Mouse (Mus musculus) midbrain, embryonic 12.5 days (tissue): ENCODE measurements around the gene Creb5. TPM values are rescaled to one million over a fixed set of nuclear protein-coding genes. Genes with fewer than 3 reads are reported as not detected.

Experiments used
- ATAC-seq: fragments of 200-750 bp; cut with Nextera tagmentation; 2 replicates; pipeline ENCODE4 v1.8.0; 2017; ENCODE audit warnings: low read depth, moderate TSS enrichment, moderate library complexity; ENCODE audit not compliant: low FRiP score
- H3K27ac ChIP-seq: fragments of 300-500 bp; sonication (generic); replicated peaks from 2 replicates; pipeline ENCODE4 v1.5.1; 2016; ENCODE audit warnings: mild to moderate bottlenecking
- H3K27me3 ChIP-seq: fragments of 300-500 bp; sonication (generic); 2 replicates; pipeline ENCODE4 v1.6.1; 2016; ENCODE audit warnings: mild to moderate bottlenecking
- H3K36me3 ChIP-seq: fragments of 300-500 bp; sonication (generic); 2 replicates; pipeline ENCODE4 v1.6.1; 2016
- H3K4me1 ChIP-seq: fragments of 300-500 bp; sonication (generic); 2 replicates; pipeline ENCODE4 v1.6.1; 2016
- H3K4me2 ChIP-seq: fragments of 300-500 bp; sonication (generic); replicated peaks from 2 replicates; pipeline ENCODE4 v1.6.1; 2016; ENCODE audit warnings: mild to moderate bottlenecking, moderate library complexity
- H3K4me3 ChIP-seq: fragments of 300-500 bp; sonication (generic); 2 replicates; pipeline ENCODE4 v1.5.1; 2016; ENCODE audit warnings: mild to moderate bottlenecking
- H3K9ac ChIP-seq: fragments of 300-500 bp; sonication (generic); replicated peaks from 2 replicates; pipeline ENCODE4 v1.6.1; 2016; ENCODE audit warnings: mild to moderate bottlenecking, moderate library complexity
- H3K9me3 ChIP-seq: fragments of 300-500 bp; sonication (generic); 2 replicates; pipeline ENCODE4 v1.6.1; 2016; ENCODE audit warnings: mild to moderate bottlenecking
- WGBS: fragments of 180-500 bp; shearing (Covaris S2); methylation state at CpG from one replicate; pipeline ENCODE4 v1.1.7; 2016; 5-methylcytosine and 5-hydroxymethylcytosine counted together
- polyA plus RNA-seq: library from polyadenylated mRNA; unstranded; fragments of >200 nt; fragmentation: Nextera tagmentation; extraction: Ambion mirVana; gene quantifications from 2 replicates; pipeline ENCODE4 v1.2.1, GENCODE M21; 2016

Creb5 gene
- polyA plus RNA-seq, 1 experiment from 2014 or later = 6.3 TPM

GRCm38 (mm10) chr6:53469703-53470102 is 182.6 kb downstream of the Creb5 start:
- Histone ChIP-seq H3K27me3 (no peaks in the 10 kb centered on the region), H3K4me3 (no peak overlapping the region), H3K27ac (no peak overlapping the region), H3K9me3 (no peaks in the 10 kb centered on the region), H3K36me3 (no peaks in the 10 kb centered on the region), H3K9ac (no peak overlapping the region), H3K4me2 (no peak overlapping the region), H3K4me1 (no peaks in the 10 kb centered on the region)
- WGBS = 76% methylated on average over 2 of the region's 2 CpGs
- ATAC-seq = no peak

- Histone ChIP-seq H3K9ac (no peak overlapping the region), H3K36me3 (no peaks in the 10 kb centered on the region), H3K4me3 (no peak overlapping the region), H3K27ac (no peak overlapping the region), H3K4me2 (no peak overlapping the region), H3K27me3 (no peaks in the 10 kb centered on the region), H3K4me1 (no peaks in the 10 kb centered on the region), H3K9me3 (no peaks in the 10 kb centered on the region)
- WGBS = 70% methylated on average over 8 of the region's 8 CpGs
- ATAC-seq = no peak
Measured at GRCm38 (mm10) chr6:53470559-53470958, 183.5 kb downstream of the Creb5 start.

GRCm38 (mm10) chr6:53470999-53471591 is 184.0 kb downstream of the Creb5 start:
- WGBS = 75% methylated on average over 9 of the region's 9 CpGs
- no peak overlapping the region for H3K27ac ChIP-seq
- no peaks in the 10 kb centered on the region for H3K9me3 ChIP-seq
- H3K4me2 ChIP-seq = no peak overlapping the region
- no peaks in the 10 kb centered on the region for H3K27me3 ChIP-seq
- no peak for ATAC-seq
- no peak overlapping the region for H3K9ac ChIP-seq
- no peaks in the 10 kb centered on the region for H3K36me3 ChIP-seq
- H3K4me3 ChIP-seq = no peak overlapping the region
- H3K4me1 ChIP-seq = no peaks in the 10 kb centered on the region

DNA sequence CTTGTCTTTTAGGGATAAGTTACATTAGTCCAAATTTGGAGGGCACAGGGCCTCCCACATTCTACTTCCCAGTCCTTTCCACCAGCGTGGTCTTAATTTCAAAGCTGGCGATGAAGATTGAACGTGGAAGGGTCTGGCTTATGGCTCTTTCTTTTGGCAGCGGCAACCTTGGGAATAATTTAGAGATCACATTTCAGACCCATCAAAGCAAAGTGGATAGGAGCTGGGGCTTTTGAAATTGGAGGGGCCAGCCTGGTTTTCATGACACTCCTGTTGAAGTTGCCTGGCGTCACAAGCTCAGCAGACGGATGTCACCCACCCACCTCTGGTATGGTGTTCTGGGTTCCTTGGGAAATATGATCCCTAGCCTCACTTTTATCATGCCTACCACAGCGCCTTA is 185.7 kb downstream of the Creb5 start:
- Histone ChIP-seq H3K27ac (no peak overlapping the region), H3K4me2 (no peak overlapping the region), H3K9ac (no peak overlapping the region), H3K9me3 (no peaks in the 10 kb centered on the region), H3K36me3 (no peaks in the 10 kb centered on the region), H3K4me1 (no peaks in the 10 kb centered on the region), H3K27me3 (no peaks in the 10 kb centered on the region), H3K4me3 (no peak overlapping the region)
- WGBS = 83% methylated on average over 7 of the region's 7 CpGs
- no peak for ATAC-seq

- ATAC-seq = no peak
- WGBS = 95% methylated on average over 5 of the region's 5 CpGs
- Histone ChIP-seq H3K27me3 (no peaks in the 10 kb centered on the region), H3K4me2 (no peak overlapping the region), H3K36me3 (no peaks in the 10 kb centered on the region), H3K9ac (no peak overlapping the region), H3K4me1 (no peaks in the 10 kb centered on the region), H3K4me3 (no peak overlapping the region), H3K27ac (no peak overlapping the region), H3K9me3 (no peaks in the 10 kb centered on the region)
Measured at GRCm38 (mm10) chr6:53477501-53477900, 190.4 kb downstream of the Creb5 start.

- Histone ChIP-seq H3K9ac (no peak overlapping the region), H3K27ac (no peak overlapping the region), H3K36me3 (no peaks in the 10 kb centered on the region), H3K4me2 (no peak overlapping the region), H3K27me3 (no peaks in the 10 kb centered on the region), H3K9me3 (no peaks in the 10 kb centered on the region; the same call in 1 of the 2 replicates), H3K4me3 (no peak overlapping the region), H3K4me1 (no peaks in the 10 kb centered on the region)
- 92% methylated on average over 6 of the region's 6 CpGs for WGBS
- ATAC-seq = no peak
Measured at GRCm38 (mm10) chr6:53490917-53491316, 203.8 kb downstream of the Creb5 start.

DNA sequence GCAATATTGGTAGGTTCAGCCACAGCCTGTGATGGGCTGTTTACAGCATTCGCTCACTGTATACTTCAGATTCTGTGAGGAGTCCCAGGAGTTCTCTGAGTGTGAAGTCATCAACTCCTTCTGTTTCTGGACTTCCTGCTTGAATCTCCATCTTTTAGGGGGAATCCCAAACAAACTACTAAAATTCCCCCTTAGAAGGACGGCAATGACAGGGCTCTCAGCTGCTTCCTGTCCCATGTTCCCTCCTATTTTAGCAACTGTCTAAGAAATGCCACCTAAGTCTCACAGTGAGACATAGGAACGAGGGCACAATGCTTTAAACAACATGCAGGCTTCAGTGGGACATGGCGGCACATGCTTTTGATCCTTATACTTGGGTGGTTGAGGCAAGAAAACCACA is 204.3 kb downstream of the Creb5 start:
- H3K27ac ChIP-seq = no peak overlapping the region
- no peak overlapping the region for H3K4me2 ChIP-seq
- H3K27me3 ChIP-seq = no peaks in the 10 kb centered on the region
- H3K9me3 ChIP-seq = no peaks in the 10 kb centered on the region; the same call in 1 of the 2 replicates
- H3K36me3 ChIP-seq = no peaks in the 10 kb centered on the region
- no peaks in the 10 kb centered on the region for H3K4me1 ChIP-seq
- H3K4me3 ChIP-seq = no peak overlapping the region
- no peak for ATAC-seq
- H3K9ac ChIP-seq = no peak overlapping the region
- 93% methylated on average over 4 of the region's 4 CpGs for WGBS

GRCm38 (mm10) chr6:53493864-53494263 is 206.8 kb downstream of the Creb5 start:
- no peaks in the 10 kb centered on the region for H3K4me1 ChIP-seq
- ATAC-seq = no peak
- WGBS = 82% methylated on average over 5 of the region's 5 CpGs

GRCm38 (mm10) chr6:53495667-53496066 is 208.6 kb downstream of the Creb5 start:
- ATAC-seq = no peak
- H3K4me3 ChIP-seq = no peak overlapping the region

More at GRCm38 (mm10) chr6:53493864-53494263, 206.8 kb downstream of the Creb5 start:
- Histone ChIP-seq H3K9ac (no peak overlapping the region), H3K9me3 (no peaks in the 10 kb centered on the region; the same call in 1 of the 2 replicates), H3K4me2 (no peak overlapping the region), H3K4me3 (no peak overlapping the region), H3K36me3 (no peaks in the 10 kb centered on the region), H3K27me3 (no peaks in the 10 kb centered on the region), H3K27ac (no peak overlapping the region)

GRCm38 (mm10) chr6:53496325-53496753 is 209.3 kb downstream of the Creb5 start:
- Histone ChIP-seq H3K4me3 (no peak overlapping the region), H3K27ac (no peak overlapping the region), H3K4me2 (no peak overlapping the region), H3K9ac (no peak overlapping the region), H3K36me3 (no peaks in the 10 kb centered on the region), H3K9me3 (no peaks in the 10 kb centered on the region), H3K27me3 (no peaks in the 10 kb centered on the region), H3K4me1 (no peaks in the 10 kb centered on the region)
- WGBS = 71% methylated on average over 4 of the region's 4 CpGs
- ATAC-seq = no peak

More at GRCm38 (mm10) chr6:53495667-53496066, 208.6 kb downstream of the Creb5 start:
- no peak overlapping the region for H3K4me2 ChIP-seq
- H3K27me3 ChIP-seq = no peaks in the 10 kb centered on the region
- H3K27ac ChIP-seq = no peak overlapping the region
- 85% methylated on average over 5 of the region's 5 CpGs for whole genome bisulfite sequencing
- H3K36me3 ChIP-seq = no peaks in the 10 kb centered on the region
- no peaks in the 10 kb centered on the region; the same call in 1 of the 2 replicates for H3K9me3 ChIP-seq
- H3K9ac ChIP-seq = no peak overlapping the region
- no peaks in the 10 kb centered on the region for H3K4me1 ChIP-seq

DNA sequence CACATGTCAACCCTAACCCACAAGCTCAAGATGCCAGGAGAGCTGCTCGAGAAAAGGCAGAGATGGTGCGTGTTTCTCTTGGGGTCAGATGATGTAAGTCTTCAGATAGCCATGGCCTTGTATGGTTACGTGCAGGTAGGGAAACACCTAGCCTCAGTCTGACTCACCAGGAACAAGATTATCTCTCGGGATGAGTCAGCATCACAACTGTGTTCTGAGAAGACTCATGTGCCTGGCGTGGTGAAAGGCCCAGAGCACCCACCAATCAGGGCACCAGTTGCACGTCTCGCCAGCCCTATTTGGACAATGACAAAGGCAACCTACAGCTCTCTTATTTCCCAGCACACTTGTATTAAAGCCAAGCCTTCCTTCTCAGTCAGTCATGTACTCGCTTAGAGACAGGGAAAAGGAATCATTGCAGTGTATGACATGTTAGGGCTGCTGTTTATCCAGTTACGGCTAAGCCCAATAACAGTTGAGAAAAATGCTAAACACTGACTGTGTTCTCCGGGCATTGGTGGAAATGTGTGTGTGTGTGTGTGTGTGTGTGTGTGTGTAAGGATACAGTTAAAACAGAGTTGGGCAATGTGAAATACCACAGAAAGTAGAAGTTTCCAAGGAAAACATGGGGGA is 210.9 kb downstream of the Creb5 start:
- no peaks in the 10 kb centered on the region for H3K9me3 ChIP-seq
- ATAC-seq = no peak
- 90% methylated on average over 10 of the region's 10 CpGs for WGBS
- no peak overlapping the region for H3K9ac ChIP-seq
- H3K27ac ChIP-seq = no peak overlapping the region
- no peak overlapping the region for H3K4me3 ChIP-seq
- H3K36me3 ChIP-seq = no peaks in the 10 kb centered on the region
- no peaks in the 10 kb centered on the region for H3K4me1 ChIP-seq
- no peak overlapping the region for H3K4me2 ChIP-seq
- H3K27me3 ChIP-seq = no peaks in the 10 kb centered on the region

- no peaks in the 10 kb centered on the region for H3K9me3 ChIP-seq
- H3K27ac ChIP-seq = no peak overlapping the region
- no peak overlapping the region for H3K9ac ChIP-seq
- no peak for ATAC-seq
- H3K4me1 ChIP-seq = no peaks in the 10 kb centered on the region
- H3K36me3 ChIP-seq = no peaks in the 10 kb centered on the region
- no peak overlapping the region for H3K4me2 ChIP-seq
- H3K4me3 ChIP-seq = no peak overlapping the region
- WGBS = 86% methylated on average over 8 of the region's 8 CpGs
- no peaks in the 10 kb centered on the region for H3K27me3 ChIP-seq
Measured at GRCm38 (mm10) chr6:53499621-53500295, 212.7 kb downstream of the Creb5 start.
